Mouse (Mus musculus) forebrain, embryonic 16.5 days (tissue): ENCODE results near the gene Ccdc170. TPM values are rescaled to one million over a fixed set of nuclear protein-coding genes. Genes with fewer than 3 reads are reported as not detected.
A peak's percentile ranks its signal among the peaks of the same experiment; 100 is the strongest.
"Not testable (repeated sequence)": the region's sequence is repeated elsewhere in the genome, so short reads cannot be mapped to it uniquely, and the experiment has no call there.

Experiments used
- ATAC-seq: fragments of 200-750 bp; cut with Nextera tagmentation; 2 replicates; pipeline ENCODE4 v1.8.0; 2017; ENCODE audit warnings: mild to moderate bottlenecking, moderate library complexity
- H3K27ac ChIP-seq: fragments of 300-500 bp; sonication (generic); 2 replicates; pipeline ENCODE4 v1.5.1; 2014; ENCODE audit warnings: low read length, control low read depth
- H3K27me3 ChIP-seq: fragments of 300-500 bp; sonication (generic); replicated peaks from 2 replicates; pipeline ENCODE4 v1.6.1; 2014; ENCODE audit warnings: low read length; ENCODE audit not compliant: control insufficient read depth, insufficient read depth
- H3K36me3 ChIP-seq: fragments of 300-500 bp; sonication (generic); 2 replicates; pipeline ENCODE4 v1.6.1; 2014; ENCODE audit not compliant: control insufficient read depth, insufficient read depth
- H3K4me1 ChIP-seq: fragments of 300-500 bp; sonication (generic); replicated peaks from 2 replicates; pipeline ENCODE4 v1.6.1; 2014; ENCODE audit warnings: low read length; ENCODE audit not compliant: control insufficient read depth, insufficient read depth
- H3K4me2 ChIP-seq: fragments of 300-500 bp; sonication (generic); 2 replicates; pipeline ENCODE4 v1.6.1; 2014; ENCODE audit warnings: mild to moderate bottlenecking, low read length, control low read depth
- H3K4me3 ChIP-seq: fragments of 300-500 bp; sonication (generic); replicated peaks from 2 replicates; pipeline ENCODE4 v1.5.1; 2014; ENCODE audit warnings: mild to moderate bottlenecking, low read length, control low read depth
- H3K9ac ChIP-seq: fragments of 300-500 bp; sonication (generic); replicated peaks from 2 replicates; pipeline ENCODE4 v1.6.1; 2014; ENCODE audit warnings: low read depth, low read length, control low read depth
- H3K9me3 ChIP-seq: fragments of 300-500 bp; sonication (generic); 2 replicates; pipeline ENCODE4 v1.6.1; 2016; ENCODE audit warnings: low read length; ENCODE audit not compliant: control insufficient read depth
- WGBS: fragments of 180-500 bp; shearing (Covaris S2); extraction: QIAGEN DNeasy Blood & Tissue Kit; methylation state at CpG from one replicate; pipeline ENCODE4 v1.1.7; 2014; 5-methylcytosine and 5-hydroxymethylcytosine counted together
- polyA plus RNA-seq: library from polyadenylated mRNA; unstranded; fragments of >200 nt; fragmentation: Nextera tagmentation; extraction: Ambion mirVana; gene quantifications from 2 replicates; pipeline ENCODE4 v1.2.1, GENCODE M21; 2015

Ccdc170 gene
- 0.14 and 0.27 TPM in 2 replicates for polyA plus RNA-seq

- H3K9me3 ChIP-seq, result no peaks in the 10 kb centered on the region
- H3K36me3 ChIP-seq, result no peaks in the 10 kb centered on the region
- no peak within 1 kb of the TSS for H3K4me2 ChIP-seq
- H3K4me3 ChIP-seq, result no peak within 1 kb of the TSS
- H3K9ac ChIP-seq, result no peak within 1 kb of the TSS
- no peaks in the 10 kb centered on the region for H3K4me1 ChIP-seq
- no peaks in the 10 kb centered on the region for H3K27me3 ChIP-seq
- WGBS, result 24% methylated on average over 11 of the region's 11 CpGs
- ATAC-seq, result no peak
- H3K27ac ChIP-seq, result no peak within 1 kb of the TSS
These were observed at the start of gene Ccdc170 for GRCm38 (mm10) chr10:4482355-4482754. Ccdc170 (plus strand) TSS chr10:4482502.

GRCm38 (mm10) chr10:4432996-4433755, 49.1 kb upstream of the Ccdc170 start:
- ATAC-seq, result no peak; the same call in 1 of the 2 replicates
- Histone ChIP-seq H3K27me3 (no peaks in the 10 kb centered on the region), H3K9ac (peak overlapping the region; percentile 74), H3K4me3 (peak overlapping the region; percentile 72), H3K9me3 (no peaks in the 10 kb centered on the region), H3K27ac (peak overlapping the region; percentile 69), H3K4me1 (peaks cover 18% of the 10 kb centered on the region), H3K36me3 (no peaks in the 10 kb centered on the region), H3K4me2 (peak overlapping the region; percentile 65)
- 9% methylated on average over 19 of the region's 19 CpGs for WGBS

GRCm38 (mm10) chr10:4433871-4434270, 48.4 kb upstream of the Ccdc170 start:
- H3K27ac ChIP-seq, H3K36me3 ChIP-seq, H3K9me3 ChIP-seq, H3K27me3 ChIP-seq, H3K4me3 ChIP-seq, H3K4me2 ChIP-seq, H3K9ac ChIP-seq, ATAC-seq: not testable (repeated sequence)
- H3K4me1 ChIP-seq, result peaks cover 18% of the 10 kb centered on the region
- 88% methylated on average over 2 of the region's 2 CpGs for WGBS

- Histone ChIP-seq H3K36me3 (peaks cover 3% of the 10 kb centered on the region; the same call in 1 of the 2 replicates), H3K9ac (no peak overlapping the region), H3K4me1 (peaks cover 18% of the 10 kb centered on the region), H3K27me3 (no peaks in the 10 kb centered on the region), H3K4me3 (no peak overlapping the region), H3K4me2 (no peak overlapping the region), H3K9me3 (no peaks in the 10 kb centered on the region), H3K27ac (no peak overlapping the region)
- 87% methylated on average over 3 of the region's 3 CpGs for WGBS
- no peak for ATAC-seq
These were observed 46.9 kb upstream of the Ccdc170 start for GRCm38 (mm10) chr10:4435416-4435815.

- Histone ChIP-seq H3K36me3 (no peaks in the 10 kb centered on the region; the same call in 1 of the 2 replicates), H3K27ac (no peak overlapping the region), H3K27me3 (no peaks in the 10 kb centered on the region), H3K9ac (no peak overlapping the region), H3K4me1 (no peaks in the 10 kb centered on the region), H3K4me3 (no peak overlapping the region), H3K4me2 (no peak overlapping the region), H3K9me3 (no peaks in the 10 kb centered on the region)
- no peak for ATAC-seq
- WGBS, result 88% methylated on average over 4 of the region's 4 CpGs
These were observed 25.9 kb upstream of the Ccdc170 start for GRCm38 (mm10) chr10:4456409-4456808.

- H3K27me3 ChIP-seq, result no peaks in the 10 kb centered on the region
- no peak overlapping the region for H3K4me3 ChIP-seq
- no peaks in the 10 kb centered on the region for H3K9me3 ChIP-seq
- no peak for ATAC-seq
- H3K4me2 ChIP-seq, result no peak overlapping the region
- H3K27ac ChIP-seq, result no peak overlapping the region
- H3K4me1 ChIP-seq, result no peaks in the 10 kb centered on the region
- H3K36me3 ChIP-seq, result no peaks in the 10 kb centered on the region
- H3K9ac ChIP-seq, result no peak overlapping the region
- WGBS, result 98% methylated on average over 2 of the region's 2 CpGs
These were observed 22.1 kb upstream of the Ccdc170 start for GRCm38 (mm10) chr10:4460201-4460600.

- ATAC-seq, result no peak
- Histone ChIP-seq H3K27me3 (no peaks in the 10 kb centered on the region), H3K9me3 (no peaks in the 10 kb centered on the region), H3K9ac (no peak overlapping the region), H3K4me3 (no peak overlapping the region), H3K27ac (no peak overlapping the region), H3K4me1 (no peaks in the 10 kb centered on the region), H3K4me2 (no peak overlapping the region), H3K36me3 (no peaks in the 10 kb centered on the region)
- WGBS, result 87% methylated on average over 7 of the region's 7 CpGs
These were observed 16.5 kb upstream of the Ccdc170 start for GRCm38 (mm10) chr10:4465799-4466198.

- no peaks in the 10 kb centered on the region for H3K36me3 ChIP-seq
- no peak for ATAC-seq
- no peak overlapping the region for H3K4me3 ChIP-seq
- no peak overlapping the region for H3K4me2 ChIP-seq
- 92% methylated on average over 3 of the region's 3 CpGs for WGBS
- no peaks in the 10 kb centered on the region for H3K9me3 ChIP-seq
- H3K4me1 ChIP-seq, result no peaks in the 10 kb centered on the region
- no peak overlapping the region for H3K9ac ChIP-seq
- no peak overlapping the region for H3K27ac ChIP-seq
- no peaks in the 10 kb centered on the region for H3K27me3 ChIP-seq
These were observed 12.9 kb upstream of the Ccdc170 start for GRCm38 (mm10) chr10:4469406-4469805.

GRCm38 (mm10) chr10:4473591-4473993, 8.7 kb upstream of the Ccdc170 start:
- Histone ChIP-seq H3K27ac (no peak overlapping the region), H3K4me1 (no peaks in the 10 kb centered on the region), H3K36me3 (no peaks in the 10 kb centered on the region), H3K4me3 (no peak overlapping the region), H3K9me3 (no peaks in the 10 kb centered on the region), H3K9ac (no peak overlapping the region), H3K27me3 (no peaks in the 10 kb centered on the region), H3K4me2 (no peak overlapping the region)
- 96% methylated on average over 11 of the region's 11 CpGs for WGBS
- no peak for ATAC-seq
